ENCODE assay signal across 17 mouse cellular contexts in the genomic region with DNA sequence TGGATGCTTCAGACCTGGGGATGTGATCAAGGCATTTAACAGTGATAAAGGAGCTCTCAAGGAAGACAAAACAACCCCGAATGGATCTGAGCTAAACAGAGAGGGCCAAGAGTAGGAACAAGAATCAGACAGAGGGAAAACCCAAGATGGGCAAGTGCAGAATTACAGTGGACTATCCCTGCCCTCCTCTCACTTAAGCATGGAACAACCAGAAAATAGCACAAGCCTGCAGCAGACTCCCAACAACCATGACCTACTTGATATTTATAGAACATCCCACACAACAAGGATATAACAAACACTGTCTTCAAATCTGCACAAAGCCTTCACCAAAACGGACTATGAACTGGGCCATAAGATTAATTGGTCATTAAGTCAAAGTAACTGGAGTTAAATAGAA. TPM values are rescaled to one million over a fixed set of nuclear protein-coding genes. Genes with fewer than 3 reads are reported as not detected.
DNase-seq lines count a peak whose midpoint lies in the region; TF ChIP-seq lines count a peak whose summit lies in the region.
"Had no signal": no experiment of that assay in that cellular context is flagged by ENCODE, and none has a peak within 500 bp of the region (broad histone marks: within the 10 kb centered on the region; RNA-seq: fewer than 3 reads in every experiment).

No protein-coding gene starts in this region.

- H3K4me1 ChIP-seq in cortical plate, adult 2 months (ENCODE audit: control insufficient read depth, insufficient read depth, low read length): peaks cover 4% of the 10 kb centered on the region
- H3K4me1 ChIP-seq: embryonic facial prominence, embryonic 12.5 days; forebrain, embryonic 13.5 days; forebrain, embryonic 15.5 days had no signal

- no peak overlapping the region for H3K4me3 ChIP-seq in cortical plate, adult 2 months (ENCODE audit: insufficient read depth, low read length)
- H3K4me3 ChIP-seq: embryonic facial prominence, embryonic 10.5 days; embryonic facial prominence, embryonic 12.5 days; forebrain, embryonic 13.5 days; forebrain, embryonic 15.5 days had no signal

- TF ChIP-seq CTCF in cortical plate, adult 2 months (IDR thresholded peaks at IDR 0.05; ENCODE audit: extremely low read depth, insufficient read depth, low read length): no peak

- intact Hi-C loops in heart, postnatal 25 days (cut with DNase I): no loop called here

- DNase-seq in heart, adult 11 months: peak; percentile 62
- no peak for DNase-seq in heart, postnatal 25 days (ENCODE audit: low spot score)
- peak; percentile 12 for DNase-seq in testis, postnatal 10 days (ENCODE audit: low spot score)
- no peak for DNase-seq in testis, postnatal 14 days (ENCODE audit: low spot score)
- no peak for DNase-seq in cerebellum, adult 9-10 months
- DNase-seq: adrenal gland, postnatal 10 days; adrenal gland, postnatal 25 days; cerebellum, adult 11-12 months; cerebellum, adult 9-11 months; cerebellum, postnatal 14 days; cerebellum, postnatal 36 days; forebrain, postnatal 0 days had no signal

- TF ChIP-seq POLR2A in cortical plate, adult 2 months (IDR thresholded peaks at IDR 0.05; ENCODE audit: extremely low read depth, insufficient read depth, low read length): no peak

- H3K27ac ChIP-seq in cortical plate, adult 2 months (ENCODE audit: insufficient read depth, low read length): peak overlapping the region; percentile 77; the same call in 1 of the 2 replicates
- H3K27ac ChIP-seq: embryonic facial prominence, embryonic 10.5 days; embryonic facial prominence, embryonic 12.5 days; forebrain, embryonic 13.5 days; forebrain, embryonic 15.5 days had no signal

RNA-seq across cellular contexts. Expression of gene Cracr2a, which starts 23.0 kb away (rescaled TPM):
- total RNA-seq in heart, postnatal 25 days (2021): 1 to 10 TPM; 1.5 to 1.6 TPM
- 1.2 and 1.4 TPM in 2 replicates for polyA plus RNA-seq in cortical plate, adult 2 months (2012; rRNA removed)

Comparison
In these comparisons a context has a peak if more than half of its experiments do, and no peak if none do; other contexts are left out.
1. DNase-seq: peak in heart, adult 11 months (single experiment) and testis, postnatal 10 days (single experiment); none in heart, postnatal 25 days (single experiment), testis, postnatal 14 days (single experiment) and cerebellum, adult 9-10 months (single experiment).